Mouse (Mus musculus) lung, postnatal 4 days (tissue): ENCODE data around the gene Krtap5-4.
"Not testable (repeated sequence)": the region's sequence is repeated elsewhere in the genome, so short reads cannot be mapped to it uniquely, and the experiment has no call there.

Experiments used
- DNase-seq, 2 experiments: peaks; one replicate each; pipeline ENCODE4 v3.0.0; 2021

The Krtap5-4 gene

DNA sequence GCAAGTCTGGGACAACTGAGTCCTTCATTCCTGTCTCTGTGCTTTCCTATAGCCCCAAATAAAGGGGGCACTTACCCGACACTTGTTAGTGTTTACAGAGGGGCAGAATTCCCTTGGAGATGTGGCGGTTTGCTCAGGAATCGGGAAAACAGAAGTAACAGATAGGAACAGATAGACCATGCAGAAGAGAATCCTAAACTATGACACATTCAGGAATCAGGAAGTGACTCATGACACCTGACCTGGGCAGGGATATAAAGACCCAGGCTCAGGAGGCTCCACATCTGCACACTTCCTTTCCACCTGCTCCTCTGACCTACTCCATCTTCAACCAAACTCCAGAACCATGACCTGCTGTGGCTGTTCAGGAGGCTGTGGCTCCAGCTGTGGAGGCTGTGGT is at the start of gene Krtap5-4:
Gene Krtap5-4 (plus strand): TSS at position 301 of the 400 bp plus-strand sequence.
- no peak for DNase-seq

DNA sequence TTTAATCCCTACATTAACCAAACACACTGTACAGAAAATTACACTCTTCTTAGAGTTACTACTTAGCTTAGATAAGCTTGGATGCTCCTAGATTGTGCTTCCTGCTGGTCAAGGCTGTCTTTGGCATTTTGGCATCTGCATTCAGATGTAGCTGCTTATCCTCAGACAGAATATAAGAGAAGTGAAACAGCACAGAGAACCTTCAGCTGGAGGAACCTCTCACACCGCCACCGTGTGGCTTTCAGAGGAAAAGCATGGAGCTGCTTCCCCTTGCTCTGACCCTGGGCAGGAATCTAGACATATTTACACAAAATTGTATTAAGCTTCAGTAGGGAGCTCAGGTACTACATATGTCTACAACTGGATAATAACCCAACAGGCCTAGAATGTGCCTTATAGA is 47.8 kb upstream of the Krtap5-4 start:
- peak; percentile 29 to 38 for DNase-seq

GRCm38 (mm10) chr7:142258254-142258653 is 45.1 kb upstream of the Krtap5-4 start, which contains the start of gene Gm2431:
Gene Gm2431, minus strand, starts transcription at chr7:142258354.
- not testable (repeated sequence) for DNase-seq

GRCm38 (mm10) chr7:142274263-142274662 is 29.1 kb upstream of the Krtap5-4 start, which contains the start of gene Gm4559:
Gene Gm4559, minus strand, starts transcription at chr7:142274363.
- DNase-seq, result not testable (repeated sequence)

DNA sequence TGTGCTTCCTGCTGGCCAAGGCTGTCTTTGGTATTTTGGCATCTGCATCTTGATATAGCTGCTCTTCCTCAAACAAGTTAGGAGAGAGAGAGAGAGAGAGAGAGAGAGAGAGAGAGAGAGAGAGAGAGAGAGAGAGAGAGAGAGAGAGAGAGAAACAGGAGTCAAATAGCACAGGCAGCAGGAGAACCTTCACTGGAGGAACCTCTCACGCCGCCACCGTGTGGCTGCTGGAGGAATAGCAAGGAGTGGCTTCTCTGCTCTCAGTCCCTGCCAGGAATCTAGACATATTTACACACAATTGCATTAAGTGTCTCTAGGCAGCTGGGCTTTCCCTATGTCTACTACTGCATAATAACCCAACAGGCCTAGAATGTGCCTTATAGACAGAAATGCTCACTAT is 25.2 kb upstream of the Krtap5-4 start:
- DNase-seq, result peak; percentile 76 to 77

GRCm38 (mm10) chr7:142279291-142279690 is 24.1 kb upstream of the Krtap5-4 start:
- DNase-seq, result not testable (repeated sequence)

DNA sequence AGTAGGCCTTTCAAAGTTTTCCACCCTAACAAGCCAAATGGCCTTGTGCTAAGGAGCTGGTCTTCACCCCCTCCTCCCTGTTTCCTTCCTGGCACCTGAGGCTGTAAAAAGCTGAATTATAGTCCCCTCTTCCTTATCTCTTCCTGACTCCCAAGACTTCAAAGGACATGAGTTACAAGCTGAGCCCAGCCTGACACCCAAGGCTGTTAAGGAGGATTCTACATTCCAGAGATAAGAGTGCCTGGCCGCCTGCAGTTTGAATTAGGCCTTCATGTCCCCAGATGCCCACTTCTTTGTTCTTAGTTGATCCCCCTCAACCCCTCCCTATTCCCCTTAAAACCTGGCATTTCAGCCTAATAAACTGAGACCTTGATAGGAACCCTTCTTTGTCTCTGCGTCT is 20.5 kb upstream of the Krtap5-4 start:
- DNase-seq, result not testable (repeated sequence)

DNA sequence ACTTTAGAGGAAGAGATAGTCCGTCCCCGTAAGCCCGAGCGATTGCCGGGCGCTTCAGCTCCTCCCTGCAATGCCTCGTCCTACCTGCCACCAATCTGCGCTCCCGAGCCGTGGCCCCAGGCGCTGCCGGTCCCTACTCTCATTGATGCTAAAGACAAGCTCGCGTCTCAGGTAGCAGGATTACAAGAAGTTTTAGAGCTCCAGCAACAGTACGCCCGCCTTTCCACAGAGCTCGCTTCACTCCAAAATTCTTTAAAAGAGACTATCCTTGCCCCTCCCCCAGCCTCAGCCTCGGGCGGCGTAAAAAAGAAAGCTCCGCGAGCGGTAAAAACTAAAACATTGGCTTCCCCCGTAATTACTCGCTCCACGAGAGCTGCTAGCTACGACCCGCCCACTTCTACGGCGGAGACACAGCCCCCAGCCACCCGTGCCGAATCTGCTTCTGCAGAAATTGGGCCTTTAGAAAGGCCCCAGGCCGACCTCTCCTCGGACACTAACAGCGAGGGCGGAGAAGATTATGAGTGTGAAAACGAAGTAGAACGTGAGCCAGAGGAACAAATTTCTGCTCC is 19.2 kb upstream of the Krtap5-4 start:
- peak; percentile 75 to 76 for DNase-seq

DNA sequence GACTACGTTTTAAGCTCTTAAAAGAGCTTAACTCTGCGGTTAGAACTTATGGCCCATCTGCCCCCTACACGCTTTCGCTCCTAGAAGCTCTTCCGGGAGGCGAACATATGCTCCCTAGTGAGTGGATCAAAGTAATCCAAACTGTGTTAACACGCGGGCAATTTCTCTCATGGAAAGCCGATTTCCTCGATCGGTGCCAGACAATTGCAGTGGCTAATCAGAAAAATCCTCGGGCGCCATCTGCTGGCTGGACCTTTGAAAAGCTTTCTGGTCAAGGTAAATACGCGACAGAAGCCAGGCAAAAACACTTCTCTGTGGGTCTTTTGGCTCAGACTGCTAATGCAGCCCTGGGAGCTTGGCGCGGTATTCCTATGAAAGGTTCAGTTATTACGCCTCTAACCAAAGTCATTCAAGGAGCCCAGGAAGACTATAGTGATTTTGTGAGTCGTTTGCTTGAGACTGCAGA is 18.7 kb upstream of the Krtap5-4 start:
- peak; percentile 89 to 93 for DNase-seq

GRCm38 (mm10) chr7:142285130-142285835 is 18.1 kb upstream of the Krtap5-4 start:
- DNase-seq, result peak; percentile 44 to 51

GRCm38 (mm10) chr7:142285910-142286612 is 17.3 kb upstream of the Krtap5-4 start:
- peak; percentile 46 to 73 for DNase-seq

DNA sequence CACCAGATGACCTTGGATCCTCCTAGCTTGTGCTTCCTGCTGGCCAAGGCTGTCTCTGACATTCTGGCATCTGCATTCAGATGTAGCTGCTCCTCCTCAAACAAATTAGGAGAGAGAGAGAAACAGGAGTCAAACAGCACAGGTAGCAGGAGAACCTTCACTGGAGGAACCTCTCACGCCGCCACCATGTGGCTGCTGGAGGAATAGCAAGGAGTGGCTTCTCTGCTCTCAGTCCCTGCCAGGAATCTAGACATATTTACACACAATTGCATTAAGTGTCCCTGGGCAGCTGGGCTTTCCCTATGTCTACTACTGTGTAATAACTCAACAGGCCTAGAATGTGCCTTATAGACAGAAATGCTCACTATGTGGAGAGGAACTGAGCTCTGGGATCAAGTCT is 9.5 kb upstream of the Krtap5-4 start:
- DNase-seq, result peak; percentile 46 to 50

GRCm38 (mm10) chr7:142295418-142295817 is 7.9 kb upstream of the Krtap5-4 start:
- no peak for DNase-seq

GRCm38 (mm10) chr7:142296108-142296507 is 7.2 kb upstream of the Krtap5-4 start:
- peak in 1 of 2 experiments; percentile 29 for DNase-seq

DNA sequence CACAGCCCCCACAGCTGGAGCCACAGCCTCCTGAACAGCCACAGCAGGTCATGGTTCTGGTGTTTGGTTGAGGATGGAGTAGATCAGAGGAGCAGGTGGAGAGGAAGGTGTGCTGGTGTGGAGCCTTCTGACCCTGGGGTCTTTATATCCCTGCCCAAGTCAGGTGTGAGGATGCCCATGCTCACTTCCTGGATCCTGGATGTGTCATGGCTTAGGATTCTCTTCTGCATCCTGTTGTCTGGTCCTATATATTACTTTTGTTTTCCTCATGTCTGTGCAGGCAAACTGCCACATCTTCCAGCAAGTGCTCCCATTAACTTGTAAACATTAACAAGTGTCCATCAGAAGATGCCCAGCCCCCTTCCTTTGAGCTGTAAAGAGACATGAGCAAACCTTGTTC is 6.3 kb upstream of the Krtap5-4 start, which contains the start of gene Krtap5-1:
Gene Krtap5-1 (minus strand): TSS at position 101 of the 400 bp plus-strand sequence.
- DNase-seq, result not testable (repeated sequence)

DNA sequence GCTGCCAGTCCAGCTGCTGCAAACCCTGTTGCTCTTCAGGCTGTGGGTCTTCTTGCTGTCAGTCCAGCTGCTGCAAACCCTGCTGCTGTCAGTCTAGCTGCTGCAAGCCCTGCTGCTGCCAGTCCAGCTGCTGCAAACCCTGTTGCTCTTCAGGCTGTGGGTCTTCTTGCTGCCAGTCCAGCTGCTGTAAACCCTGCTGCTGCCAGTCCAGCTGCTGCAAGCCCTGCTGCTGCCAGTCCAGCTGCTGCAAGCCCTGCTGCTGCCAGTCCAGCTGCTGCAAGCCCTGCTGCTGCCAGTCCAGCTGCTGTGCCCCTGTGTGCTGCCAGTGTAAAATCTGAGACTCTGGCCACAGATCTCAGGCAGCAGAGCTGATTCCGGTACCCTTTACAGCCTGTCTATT is 580 bp downstream of the Krtap5-4 start:
- DNase-seq, result not testable (repeated sequence)

DNA sequence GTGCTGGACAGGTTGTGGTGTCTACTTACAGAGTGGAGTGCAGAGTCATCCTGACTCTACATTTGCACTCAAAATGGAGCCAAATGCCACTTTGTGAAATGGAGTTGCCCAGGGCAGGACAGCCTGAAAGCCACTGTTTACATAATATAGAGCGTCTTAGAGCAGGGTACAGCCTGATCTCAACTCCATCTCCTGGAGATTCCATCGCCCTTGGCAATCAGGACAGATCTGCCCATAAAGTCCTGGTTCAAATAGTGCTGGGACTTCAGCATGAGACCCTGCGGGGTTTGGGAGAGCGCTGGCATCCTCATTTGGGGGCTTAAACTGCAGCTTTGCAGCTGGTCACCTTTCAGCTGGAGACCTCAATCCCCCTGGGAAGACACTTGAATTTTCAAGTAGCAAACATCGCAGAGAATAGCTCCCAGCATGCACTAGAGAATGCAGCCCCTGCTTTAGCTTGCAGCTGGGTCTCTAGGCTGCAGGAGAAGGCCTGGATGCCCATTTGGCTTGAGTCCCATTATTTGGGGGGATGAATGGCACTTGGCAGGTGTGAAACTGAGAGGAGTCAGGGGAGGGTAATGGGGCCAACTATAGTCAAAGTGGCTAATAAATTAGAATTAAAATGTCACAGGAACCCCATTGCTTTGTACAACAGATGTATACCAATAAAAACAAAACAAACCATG is 11.4 kb downstream of the Krtap5-4 start:
- no peak for DNase-seq

DNA sequence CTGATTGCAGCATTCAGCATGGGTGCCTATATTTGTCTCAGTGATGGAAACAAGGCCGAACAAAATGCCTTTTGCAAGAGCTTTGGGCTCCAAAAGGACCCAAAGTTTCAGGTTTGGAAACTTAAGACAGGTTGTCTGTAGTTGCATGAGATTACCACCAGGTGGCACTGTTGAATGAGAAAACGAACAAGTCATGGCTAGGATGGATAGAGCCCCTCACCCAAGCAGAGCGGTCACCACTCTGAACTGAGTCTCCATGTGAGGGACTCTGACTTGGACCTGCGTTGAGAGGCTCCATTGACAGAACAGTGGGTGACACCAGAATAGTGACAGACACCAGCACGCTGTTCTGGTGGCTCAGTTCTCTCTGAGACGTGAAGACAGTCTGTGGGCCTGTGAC is 13.2 kb downstream of the Krtap5-4 start:
- DNase-seq, result peak in 1 of 2 experiments; percentile 44

DNA sequence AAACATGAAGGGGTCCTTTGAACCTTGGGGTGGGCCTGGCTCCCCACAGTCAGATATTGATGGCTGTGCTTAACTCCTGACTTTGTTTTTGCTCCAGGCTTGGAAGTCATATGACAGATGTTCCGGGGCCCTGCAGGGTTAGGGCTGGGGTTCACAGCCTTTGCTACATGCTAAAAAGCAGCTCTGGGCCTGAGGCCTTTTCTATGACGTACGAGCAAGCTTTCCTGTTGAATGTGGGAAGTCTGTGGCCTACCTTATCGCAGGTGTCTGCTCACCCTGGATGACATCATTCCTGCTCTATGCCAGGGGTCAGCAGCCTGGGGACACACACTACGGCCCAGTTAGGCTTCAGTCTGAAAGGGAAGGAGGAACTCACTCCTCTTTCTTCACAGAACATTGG is 13.9 kb downstream of the Krtap5-4 start:
- no peak for DNase-seq

DNA sequence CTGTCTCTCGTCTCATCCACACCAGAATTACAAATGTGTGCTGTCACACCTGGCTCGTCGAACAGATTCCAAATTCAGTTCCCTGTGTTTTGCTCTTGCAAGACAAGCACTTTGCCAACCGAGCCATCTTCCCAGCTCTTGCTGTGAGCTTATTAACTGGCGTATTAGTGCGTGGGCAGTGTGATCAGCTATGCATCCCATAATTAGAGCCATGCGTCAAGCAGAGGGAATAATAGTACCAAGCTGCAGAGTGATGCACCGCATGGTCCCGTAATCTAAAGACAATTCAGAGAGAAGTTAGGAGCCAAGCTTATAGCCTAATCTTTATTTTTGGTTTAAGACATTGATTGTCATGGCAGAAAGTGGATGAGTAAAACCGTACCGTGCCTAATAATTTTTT is 15.8 kb downstream of the Krtap5-4 start:
- DNase-seq, result no peak

DNA sequence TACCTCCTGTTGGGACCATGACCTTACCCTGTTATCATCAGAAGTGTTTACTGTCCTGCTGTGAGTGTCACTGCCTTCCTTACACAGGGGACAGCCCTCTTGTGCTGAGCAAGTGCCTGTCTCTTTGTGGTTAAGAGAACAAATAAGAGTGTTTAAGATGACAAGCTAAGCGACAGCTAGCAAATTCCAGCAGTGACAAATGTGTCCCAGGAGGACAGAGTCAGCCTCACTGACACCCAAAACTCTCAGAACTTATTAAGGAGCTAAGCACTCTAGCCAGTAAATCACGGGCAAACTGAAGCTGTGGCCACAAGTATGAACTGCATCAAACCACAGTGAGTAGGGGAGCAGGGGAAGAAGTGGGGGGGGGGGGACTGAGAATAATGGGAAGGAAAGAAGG is 17.6 kb downstream of the Krtap5-4 start:
- DNase-seq, result no peak

- not testable (repeated sequence) for DNase-seq
Observed at GRCm38 (mm10) chr7:142321637-142322306, 18.4 kb downstream of the Krtap5-4 start.
